Mouse (Mus musculus) A20 (cell line): ENCODE results near the gene Aprt.

ENCODE experiments used
- DNase-seq: peaks from one replicate; pipeline ENCODE4 v3.0.0-alpha.2; 2011; ENCODE audit warnings: low read depth, low spot score

Gene Aprt

GRCm38 (mm10) chr8:122564363-122565352, 12.1 kb downstream of the Aprt start:
- DNase-seq = peak; percentile 77

GRCm38 (mm10) chr8:122561199-122561598, 15.5 kb downstream of the Aprt start:
- no peak for DNase-seq

DNA sequence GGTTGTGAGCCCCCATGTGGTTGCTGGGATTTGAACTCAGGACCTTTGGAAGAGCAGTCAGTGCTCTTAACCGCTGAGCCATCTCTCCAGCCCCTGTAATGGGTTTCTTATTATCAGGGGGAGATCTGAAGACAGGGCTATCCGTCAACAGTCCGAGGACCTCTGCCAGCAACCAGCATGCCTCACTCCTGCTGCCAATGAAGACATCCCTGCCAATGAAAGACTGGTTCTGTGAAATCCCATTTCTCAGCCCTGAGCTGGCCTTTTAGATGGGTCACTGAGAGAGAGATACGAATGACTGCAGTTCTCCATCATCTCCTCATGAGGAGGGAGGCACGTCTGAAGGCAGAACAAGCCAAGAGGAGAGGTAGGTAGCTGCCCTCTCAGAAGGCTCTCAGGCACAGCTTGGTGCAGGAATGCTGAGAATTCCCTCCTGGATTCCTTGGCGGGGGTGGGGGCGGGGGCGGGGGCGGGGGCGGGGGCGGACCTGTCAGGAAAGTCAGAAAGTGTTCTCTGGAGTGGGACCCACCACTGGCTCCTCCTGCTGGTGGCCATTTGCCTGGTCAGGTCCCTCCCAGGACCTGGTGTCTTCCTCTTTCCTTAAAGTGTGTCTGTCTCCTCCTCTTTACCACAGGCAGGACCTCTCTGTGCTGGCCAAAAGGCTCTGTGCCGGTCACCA, 17.9 kb downstream of the Aprt start:
- DNase-seq = no peak

DNA sequence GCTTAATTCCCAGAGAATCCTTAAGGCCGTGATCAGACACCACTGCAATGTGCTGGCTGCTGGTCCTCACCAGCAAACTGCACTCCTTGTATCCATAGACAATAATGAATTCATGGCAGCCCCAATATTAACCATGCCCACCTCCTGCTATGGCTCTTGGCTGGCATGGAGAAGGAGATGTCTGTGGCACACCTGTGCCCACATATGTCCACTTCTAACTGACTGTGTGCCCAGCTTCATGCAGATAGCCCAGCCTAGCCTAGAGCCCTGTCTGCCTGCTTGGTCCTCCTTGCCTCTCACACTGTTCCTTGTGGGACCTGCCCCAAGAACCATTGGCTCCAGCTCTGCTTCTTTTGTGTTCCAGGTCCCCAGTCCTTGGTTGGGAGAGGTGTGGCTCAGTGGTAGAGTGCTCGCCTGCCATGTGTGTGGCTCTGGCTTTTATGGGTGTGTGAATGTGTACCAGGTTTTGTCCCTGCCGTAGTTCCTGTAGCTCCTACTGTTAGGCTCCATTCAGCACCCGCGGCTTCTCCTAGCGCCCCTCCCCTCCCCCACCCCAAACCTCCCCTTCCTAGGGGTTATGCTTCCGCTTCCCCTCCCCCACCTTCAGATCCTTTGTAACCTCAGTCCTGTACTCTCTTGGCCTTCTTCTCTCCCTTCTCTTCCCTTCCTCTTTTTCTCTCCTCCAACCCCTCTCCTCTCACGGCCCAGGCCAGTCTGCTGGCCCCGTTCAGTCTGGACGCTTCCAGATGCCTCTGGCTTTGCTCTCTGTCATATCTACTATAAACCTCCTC, 19.3 kb downstream of the Aprt start:
- DNase-seq = no peak

- peak; percentile 80 for DNase-seq
Observed at GRCm38 (mm10) chr8:122556030-122557009, 20.4 kb downstream of the Aprt start.

- no peak for DNase-seq
Observed at GRCm38 (mm10) chr8:122554786-122555185, 21.9 kb downstream of the Aprt start.

GRCm38 (mm10) chr8:122551265-122552051, 25.3 kb downstream of the Aprt start, which contains the start of gene Piezo1:
Gene Piezo1, minus strand, starts transcription at chr8:122551329.
- DNase-seq = peak; percentile 93

DNA sequence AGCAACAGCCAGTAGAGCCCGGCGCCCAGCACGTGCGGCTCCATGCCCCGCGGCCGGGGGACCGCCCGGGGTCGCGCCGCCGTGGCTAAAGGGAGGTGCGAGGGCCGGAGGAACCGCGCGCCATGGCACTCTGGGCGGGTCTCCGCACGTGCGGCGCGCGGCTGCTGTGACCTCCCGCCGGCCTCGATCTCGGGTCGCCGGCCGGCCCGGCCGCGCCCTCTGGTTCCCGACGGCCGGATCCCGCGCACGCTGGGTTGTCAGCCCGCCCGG, 25.8 kb downstream of the Aprt start:
- no peak for DNase-seq

DNA sequence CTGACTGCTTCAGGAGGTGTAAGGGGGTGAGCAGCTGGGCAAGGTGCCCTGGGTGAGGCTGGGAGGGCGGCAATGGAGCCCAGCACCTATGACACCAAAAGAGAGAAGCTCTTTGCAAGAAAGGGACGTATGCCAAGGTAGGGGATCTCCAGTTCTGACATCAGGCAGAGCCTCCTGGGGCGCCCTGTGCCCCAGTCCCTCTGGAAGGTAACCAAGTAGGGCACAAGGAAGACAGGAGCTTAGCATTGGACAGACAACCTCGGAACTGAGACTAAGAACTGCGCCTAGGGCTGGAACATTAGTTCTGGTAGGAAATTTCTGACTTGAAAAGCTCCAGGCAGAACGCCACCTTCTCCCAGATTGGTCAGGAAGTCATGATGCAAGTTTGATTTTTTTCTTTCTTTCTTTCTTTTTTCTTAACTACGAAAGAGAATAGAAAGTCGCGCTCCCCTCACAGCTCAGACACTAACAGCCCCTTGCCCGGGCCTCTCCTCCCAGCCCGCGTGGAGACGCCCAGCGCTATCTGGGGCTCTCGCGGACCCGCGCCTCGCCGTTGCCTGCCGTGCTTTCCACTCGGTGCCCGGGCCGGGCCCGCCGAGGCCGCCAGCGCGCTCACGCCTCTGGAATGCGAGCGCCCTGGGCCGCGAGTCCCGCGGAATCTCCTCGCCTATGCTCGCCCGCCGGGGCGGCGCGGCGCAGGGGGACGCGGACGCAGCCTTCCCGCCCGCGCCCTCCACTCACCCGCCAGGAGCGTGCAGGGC, 26.3 kb downstream of the Aprt start:
- DNase-seq = peak; percentile 77

DNA sequence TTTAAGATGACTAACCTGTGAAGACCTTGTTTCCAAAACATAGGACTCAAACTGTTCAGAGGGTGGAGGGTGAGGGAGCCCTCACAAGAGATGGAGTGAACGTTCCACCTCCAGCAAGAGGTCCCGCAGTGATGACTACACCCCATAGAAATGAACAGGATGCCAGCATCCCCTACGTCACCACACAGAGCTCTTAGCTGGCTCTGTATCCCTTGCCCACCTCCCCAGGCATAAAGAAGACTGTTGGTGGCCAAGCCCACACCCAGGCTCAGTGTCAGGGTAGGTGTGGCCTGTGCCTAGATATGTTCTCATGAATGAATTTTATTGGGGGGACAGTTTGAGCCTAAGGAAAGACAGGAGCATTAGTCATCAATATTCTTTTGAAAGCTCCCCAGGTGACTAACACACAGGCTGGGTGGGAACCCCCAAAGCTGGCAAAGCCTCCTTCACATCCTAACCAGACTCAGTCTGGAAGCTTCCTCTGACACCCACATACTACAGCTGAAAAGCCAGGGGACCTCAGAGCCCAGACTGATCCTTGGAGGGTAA, 27.7 kb downstream of the Aprt start:
- DNase-seq = peak; percentile 66

DNA sequence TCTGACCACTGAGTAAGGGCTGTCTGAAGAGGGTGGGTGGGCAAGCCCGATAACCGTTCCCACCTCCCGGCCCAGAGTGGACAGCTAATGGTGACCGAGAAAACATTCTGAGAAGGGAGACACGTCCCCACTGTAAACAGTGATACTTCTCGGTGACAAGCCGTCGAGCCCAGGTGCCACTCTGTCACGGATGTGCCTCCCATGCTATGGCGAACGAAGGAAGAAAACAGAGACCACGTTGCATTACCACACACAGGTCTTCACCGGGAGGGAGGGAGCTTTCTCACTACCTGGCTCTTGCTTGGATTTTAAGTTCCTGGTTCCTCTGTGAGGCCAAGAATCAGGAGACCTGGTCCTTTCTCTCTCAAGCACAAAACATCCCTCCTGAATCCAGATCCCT, 28.4 kb downstream of the Aprt start:
- DNase-seq = no peak

- peak; percentile 95 for DNase-seq
Observed at GRCm38 (mm10) chr8:122547815-122548214, 28.9 kb downstream of the Aprt start.

GRCm38 (mm10) chr8:122546811-122547453, 29.8 kb downstream of the Aprt start:
- no peak for DNase-seq

DNA sequence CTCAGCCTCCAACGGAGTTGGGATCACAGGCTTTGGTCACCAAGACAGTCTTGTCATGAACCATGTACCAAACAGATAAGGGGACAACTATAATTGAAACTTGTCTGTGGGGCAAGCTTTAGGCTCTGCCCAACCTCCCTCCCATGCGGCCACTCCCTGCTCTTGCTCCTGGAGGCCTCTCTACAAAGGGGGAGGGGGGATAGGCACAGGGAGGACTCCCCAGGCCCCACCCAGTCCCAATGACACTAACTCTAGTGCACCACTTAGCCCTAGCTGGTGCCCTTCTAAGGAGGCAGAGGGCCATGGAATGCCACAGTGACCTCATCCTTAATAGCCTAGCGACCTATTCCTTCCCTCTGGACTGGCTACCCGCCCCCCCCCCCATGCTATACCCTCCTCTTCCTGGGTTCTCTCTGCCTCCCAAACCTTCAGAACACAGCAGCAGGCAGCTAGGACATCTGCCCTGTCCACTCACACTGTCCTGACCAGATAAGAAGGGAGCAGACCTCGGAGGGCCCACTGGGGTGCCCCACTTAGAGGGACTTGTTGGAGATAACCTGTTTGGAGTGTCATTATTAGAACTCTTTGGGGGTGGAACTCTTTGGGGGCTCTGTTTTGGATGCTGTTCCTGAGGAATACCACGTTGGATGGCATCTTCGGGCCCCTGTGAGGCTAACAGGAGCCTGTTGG, 30.5 kb downstream of the Aprt start:
- no peak for DNase-seq

DNA sequence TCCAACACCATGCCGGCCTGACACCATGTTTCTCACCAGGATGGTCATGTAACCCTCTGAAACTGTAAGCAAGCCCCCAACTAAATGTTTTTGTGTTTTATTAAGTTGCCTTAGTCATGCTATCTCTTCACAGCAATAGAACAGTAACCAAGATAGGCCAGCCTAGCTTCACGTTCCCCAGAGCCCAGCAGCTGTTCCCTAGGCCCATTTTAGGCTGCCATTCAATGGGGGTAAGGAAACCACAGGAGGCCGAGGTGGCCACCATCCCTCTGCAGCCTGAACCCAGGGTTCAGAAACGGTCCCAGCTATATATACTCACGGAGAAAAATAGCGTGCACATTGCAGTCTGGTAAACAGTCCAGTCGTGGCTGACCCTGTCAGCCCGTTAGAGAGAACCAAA, 32.6 kb downstream of the Aprt start:
- no peak for DNase-seq

- DNase-seq = no peak
Observed at GRCm38 (mm10) chr8:122538310-122539076, 38.2 kb downstream of the Aprt start.

- no peak for DNase-seq
Observed at GRCm38 (mm10) chr8:122537812-122538211, 38.9 kb downstream of the Aprt start.
